ENCODE assay signal across 16 mouse cellular contexts in genomic region chr2:33716878-33717277, GRCm38 (mm10).
DNase-seq lines count a peak whose midpoint lies in the region; ATAC-seq and TF ChIP-seq lines count a peak whose summit lies in the region.
"Had no signal": no experiment of that assay in that cellular context is flagged by ENCODE, and none has a peak within 500 bp of the region (broad histone marks: within the 10 kb centered on the region; RNA-seq: fewer than 3 reads in every experiment).

No protein-coding gene starts in this region.

- WGBS in midbrain, embryonic 15.5 days, result 25% methylated on average over 15 of the region's 15 CpGs
- 29% methylated on average over 15 of the region's 15 CpGs for WGBS in midbrain, embryonic 16.5 days
- WGBS in hindbrain, postnatal 0 days, result 30% methylated on average over 15 of the region's 15 CpGs

- peaks cover 56% of the 10 kb centered on the region for H3K4me1 ChIP-seq in midbrain, embryonic 15.5 days
- peaks cover 26% of the 10 kb centered on the region for H3K4me1 ChIP-seq in midbrain, embryonic 16.5 days (ENCODE audit: control insufficient read depth, insufficient read depth, low read length)
- peaks cover 17% of the 10 kb centered on the region; the same call in 1 of the 2 replicates for H3K4me1 ChIP-seq in hindbrain, postnatal 0 days (ENCODE audit: insufficient read depth, low read length)
- H3K4me1 ChIP-seq: liver, embryonic 13.5 days had no signal

- H3K4me2 ChIP-seq in midbrain, embryonic 15.5 days, result peak overlapping the region; percentile 3; the same call in 1 of the 2 replicates
- no peak overlapping the region for H3K4me2 ChIP-seq in midbrain, embryonic 16.5 days (ENCODE audit: low read length)
- H3K4me2 ChIP-seq in hindbrain, postnatal 0 days (ENCODE audit: low read depth, low read length), result 0 out of 2 replicates have a peak overlapping the region, but pooled peaks have one; percentile 13
- H3K4me2 ChIP-seq: liver, embryonic 13.5 days had no signal

- no peak overlapping the region for H3K9ac ChIP-seq in midbrain, embryonic 15.5 days
- no peak overlapping the region for H3K9ac ChIP-seq in midbrain, embryonic 16.5 days (ENCODE audit: low read depth, low read length)
- H3K9ac ChIP-seq in hindbrain, postnatal 0 days (replicated peaks; ENCODE audit: low read length), result no peak overlapping the region
- H3K9ac ChIP-seq: heart, embryonic 12.5 days; liver, embryonic 13.5 days had no signal

- H3K27ac ChIP-seq in gastrocnemius, adult 2 months, result no peak overlapping the region
- no peak overlapping the region for H3K27ac ChIP-seq in midbrain, embryonic 15.5 days
- H3K27ac ChIP-seq in midbrain, embryonic 16.5 days (ENCODE audit: low read length), result no peak overlapping the region
- H3K27ac ChIP-seq in hindbrain, postnatal 0 days, result no peak overlapping the region
- H3K27ac ChIP-seq: liver, embryonic 13.5 days had no signal

- no peak for ATAC-seq in midbrain, embryonic 15.5 days (replicated peaks)
- ATAC-seq in midbrain, embryonic 16.5 days, result no peak
- ATAC-seq in hindbrain, postnatal 0 days, result no peak
- ATAC-seq: inflammation-experienced regulatory T-cells, adult 6 months had no signal

- H3K27me3 ChIP-seq in midbrain, embryonic 15.5 days (replicated peaks), result peaks cover 17% of the 10 kb centered on the region; the same call in 1 of the 2 replicates
- H3K27me3 ChIP-seq in midbrain, embryonic 16.5 days (ENCODE audit: control insufficient read depth, insufficient read depth, low read depth, low read length), result peaks cover 6% of the 10 kb centered on the region; the same call in 1 of the 2 replicates
- H3K27me3 ChIP-seq in hindbrain, postnatal 0 days (ENCODE audit: insufficient read depth, low read length), result peaks cover 4% of the 10 kb centered on the region; the same call in 1 of the 2 replicates

- no peaks in the 10 kb centered on the region for H3K9me3 ChIP-seq in midbrain, embryonic 15.5 days
- H3K9me3 ChIP-seq in midbrain, embryonic 16.5 days (replicated peaks; ENCODE audit: control insufficient read depth, low read length, poor library complexity, severe bottlenecking), result no peaks in the 10 kb centered on the region
- H3K9me3 ChIP-seq in hindbrain, postnatal 0 days (ENCODE audit: low read length), result no peaks in the 10 kb centered on the region
- H3K9me3 ChIP-seq: G1E; liver, embryonic 13.5 days had no signal

- intact Hi-C loops in gastrocnemius, adult 2 months (cut with DNase I), result no loop called here

- H3K36me3 ChIP-seq in midbrain, embryonic 15.5 days (replicated peaks), result no peaks in the 10 kb centered on the region
- no peaks in the 10 kb centered on the region for H3K36me3 ChIP-seq in midbrain, embryonic 16.5 days (ENCODE audit: control insufficient read depth, insufficient read depth, low read length)
- no peaks in the 10 kb centered on the region for H3K36me3 ChIP-seq in hindbrain, postnatal 0 days (ENCODE audit: insufficient read depth, low read length)
- H3K36me3 ChIP-seq: G1E; heart, embryonic 12.5 days; liver, embryonic 13.5 days had no signal

- DNase-seq in gastrocnemius, adult 2 months, result peak; percentile 7
- no peak for DNase-seq in gastrocnemius, adult 8-10 months (ENCODE audit: low spot score in 2 of 2)
- peak; percentile 48 for DNase-seq in hindbrain, postnatal 0 days (ENCODE audit: low spot score)
- peak; percentile 72 for DNase-seq in retina, embryonic 14.5 days (ENCODE audit: low spot score)
- no peak for DNase-seq in thymus, postnatal 36 days
- no peak for DNase-seq in gastrocnemius, adult 18-20 months (ENCODE audit: low spot score)
- DNase-seq: cerebellum, adult 11-12 months; gastrocnemius, postnatal 10 days; kidney, postnatal 36 days; liver, embryonic 13.5 days; thymus, postnatal 25 days had no signal

- H3K4me3 ChIP-seq in gastrocnemius, adult 2 months, result no peak overlapping the region
- H3K4me3 ChIP-seq in midbrain, embryonic 15.5 days, result no peak overlapping the region
- H3K4me3 ChIP-seq in midbrain, embryonic 16.5 days (ENCODE audit: low read depth, low read length), result no peak overlapping the region
- H3K4me3 ChIP-seq in hindbrain, postnatal 0 days (ENCODE audit: low read length), result no peak overlapping the region
- H3K4me3 ChIP-seq: heart, embryonic 12.5 days; liver, embryonic 13.5 days had no signal

- TF ChIP-seq CTCF in gastrocnemius, adult 2 months (IDR thresholded peaks at IDR 0.05), result no peak
- TF ChIP-seq CTCF in hindbrain, postnatal 0 days (IDR thresholded peaks at IDR 0.05; ENCODE audit: low read depth), result no peak

Comparison
In these comparisons a context has a peak if more than half of its experiments do, and no peak if none do; other contexts are left out.
1. DNase-seq: peak in gastrocnemius, adult 2 months (single experiment), hindbrain, postnatal 0 days (single experiment) and retina, embryonic 14.5 days (single experiment); none in gastrocnemius, adult 8-10 months (0 of 2), thymus, postnatal 36 days (0 of 2) and gastrocnemius, adult 18-20 months (single experiment).